Mouse (Mus musculus) G1E (cell line): Measurements from ENCODE around the gene Pde3a.

Source experiments
- CTCF ChIP-seq: IDR thresholded peaks from 2 replicates; pipeline ENCODE4 v1.5.1; 2012; ENCODE audit warnings: low read depth, low read length, inconsistent platforms, mixed read lengths
- GATA1 ChIP-seq: IDR thresholded peaks from 2 replicates; pipeline ENCODE4 v1.6.1; 2012; ENCODE audit warnings: borderline replicate concordance, low read length, inconsistent platforms, mixed read lengths
- GATA2 ChIP-seq: IDR thresholded peaks from 2 replicates; pipeline ENCODE4 v1.6.1; 2012; ENCODE audit warnings: low read depth, low read length, inconsistent platforms, borderline replicate concordance
- TAL1 ChIP-seq: conservative IDR thresholded peaks from 2 replicates; pipeline ENCODE4 v1.6.1; 2012; ENCODE audit warnings: low read depth, low read length, inconsistent platforms, mixed read lengths

- TF ChIP-seq CTCF = no peak
- TF ChIP-seq TAL1 = no peak
- TF ChIP-seq GATA1 = no peak
- TF ChIP-seq GATA2 = no peak
Observed at GRCm38 (mm10) chr6:141432271-141432974, 183.4 kb downstream of the Pde3a start.
